Mouse (Mus musculus) ZHBTc4 (cell line): ENCODE measurements around the gene Ift43.
A peak's percentile ranks its signal among the peaks of the same experiment; 100 is the strongest.

Experiments used
- DNase-seq: peaks from one replicate; pipeline ENCODE4 v3.0.0-alpha.2; 2011; ENCODE audit warnings: low read depth, low spot score

Ift43 gene

DNA sequence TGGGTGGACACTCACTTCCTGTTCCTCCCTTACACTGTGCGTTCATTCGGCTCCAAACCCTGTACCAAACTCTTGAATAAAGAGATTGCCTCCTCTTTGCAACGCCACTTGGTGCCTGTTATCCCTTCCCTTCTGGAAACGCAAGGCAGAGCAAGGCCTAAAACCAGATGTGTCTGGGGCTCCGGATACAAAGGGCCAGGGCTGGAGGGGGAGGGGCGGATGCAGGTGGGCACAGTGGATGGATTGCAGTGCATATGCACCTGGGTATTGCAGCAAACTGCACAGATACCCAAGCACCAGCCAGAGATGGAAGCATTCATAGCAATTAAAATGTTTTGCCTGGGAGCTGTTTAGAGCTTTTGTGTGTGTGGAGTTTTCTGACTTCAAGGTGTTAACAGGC is 91.0 kb downstream of the Ift43 start:
- DNase-seq = no peak

DNA sequence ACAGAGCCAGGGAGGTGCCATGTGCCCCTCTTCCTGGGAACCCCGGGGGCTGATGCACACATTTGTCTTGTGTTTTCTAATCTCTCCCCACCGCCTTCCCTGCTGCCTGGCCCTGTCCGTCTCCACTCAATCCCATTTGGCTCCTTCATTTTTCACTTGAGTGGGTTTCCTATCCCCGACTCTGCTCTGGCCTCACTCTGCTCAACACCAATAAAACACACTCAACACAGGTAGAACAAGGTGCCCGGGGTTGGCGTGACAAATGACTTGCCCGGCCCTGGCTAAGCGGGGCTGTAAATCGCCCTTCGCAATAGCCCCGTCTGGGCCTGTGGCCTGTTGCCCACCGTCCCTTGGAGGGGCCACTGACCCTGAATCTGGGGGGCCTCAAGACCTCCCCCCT is 92.0 kb downstream of the Ift43 start:
- DNase-seq = no peak

DNA sequence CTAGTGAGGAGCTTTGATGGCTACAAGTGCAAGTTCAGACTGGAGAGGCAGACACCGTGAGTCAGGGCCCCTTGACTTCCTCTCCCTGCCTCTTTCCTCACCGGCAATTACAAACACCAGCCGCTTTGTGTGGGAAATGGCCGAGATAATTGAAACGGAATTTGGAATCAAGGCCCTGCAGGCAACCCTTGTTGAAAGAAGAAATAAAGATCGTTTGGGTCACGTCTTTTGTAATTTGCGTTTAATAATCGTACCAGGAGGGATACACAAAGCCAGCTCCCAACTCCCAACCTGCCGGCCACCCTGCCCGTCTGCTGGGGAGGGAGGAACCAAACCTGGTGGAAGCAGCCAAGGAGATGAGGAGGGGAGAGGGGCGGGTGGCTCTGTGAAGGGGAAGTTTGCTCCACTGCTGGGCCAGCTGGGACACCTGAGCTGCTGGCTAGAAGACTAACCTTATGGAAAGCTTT is 93.2 kb downstream of the Ift43 start:
- DNase-seq = peak; percentile 52

DNA sequence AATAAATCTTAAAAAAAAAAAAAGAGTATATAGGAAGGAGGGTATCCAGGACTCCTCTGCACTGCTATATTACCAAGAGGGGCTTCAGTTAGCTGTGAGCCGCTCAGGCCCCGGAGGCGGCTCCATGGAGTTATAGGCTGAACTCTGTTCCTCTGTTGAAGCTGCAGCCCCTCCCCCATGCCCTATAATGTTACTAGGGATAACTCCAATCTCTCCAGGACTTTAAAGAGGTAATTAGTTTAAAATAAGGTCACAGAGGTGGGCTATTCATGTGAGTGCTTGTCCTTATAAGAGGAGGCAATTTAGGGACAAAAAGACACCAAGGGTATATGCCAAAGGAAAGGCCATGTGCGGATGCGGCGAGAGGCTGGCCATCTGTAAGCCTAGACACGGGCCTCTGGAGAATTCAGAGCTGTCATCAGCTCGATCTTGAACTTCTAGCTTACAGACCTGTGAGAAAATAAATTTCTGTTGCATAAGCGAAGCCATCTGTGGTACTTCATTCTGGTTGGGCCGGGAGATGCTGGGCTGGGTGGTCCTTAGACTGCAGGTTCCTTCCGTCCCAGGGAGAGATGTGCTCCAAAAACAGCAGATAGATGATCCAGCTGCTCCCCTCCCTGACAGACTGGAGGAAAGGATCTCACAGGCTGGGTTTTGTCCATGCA is 94.5 kb downstream of the Ift43 start:
- DNase-seq = no peak

DNA sequence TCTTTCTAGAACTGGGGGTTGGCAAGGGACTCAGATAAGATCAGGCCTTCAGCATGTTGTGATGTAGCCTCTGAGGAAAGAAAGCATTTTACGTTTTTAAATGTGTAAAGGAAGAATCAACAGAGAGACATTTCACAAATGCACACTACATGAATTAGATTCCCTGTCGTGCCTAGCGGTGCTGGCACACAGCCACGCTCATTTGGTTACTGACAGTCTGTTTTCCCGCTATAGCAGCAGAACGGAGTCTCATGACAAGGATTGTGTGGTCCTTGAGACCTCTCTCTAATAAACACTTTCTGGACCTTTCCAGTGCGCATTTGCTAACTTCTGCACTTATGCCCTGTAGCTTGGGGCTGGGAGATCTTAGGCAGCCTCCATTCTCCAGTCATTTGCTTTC is 96.9 kb downstream of the Ift43 start:
- no peak for DNase-seq

DNA sequence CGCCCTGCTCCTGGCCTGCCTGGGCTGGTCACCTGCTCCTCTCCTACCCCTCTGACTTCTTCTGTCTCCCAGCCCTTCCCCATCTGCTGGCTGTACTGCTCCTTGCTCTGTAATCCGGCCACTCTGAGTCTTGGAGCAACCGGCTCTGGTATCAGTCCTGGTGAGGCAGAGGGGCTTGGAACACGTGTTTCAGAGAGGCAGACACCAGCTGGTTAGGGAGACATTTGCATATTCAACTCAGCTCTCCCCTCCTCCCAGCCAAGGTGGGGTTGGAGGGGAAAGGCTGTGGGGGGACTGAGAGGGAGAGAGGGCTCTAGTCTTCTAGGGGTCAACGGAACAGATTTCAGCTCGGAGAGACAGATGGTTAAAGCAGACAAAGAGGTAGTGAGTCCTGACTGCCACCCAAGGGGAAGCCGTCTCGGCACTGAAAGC is 99.0 kb downstream of the Ift43 start:
- DNase-seq = peak; percentile 51

DNA sequence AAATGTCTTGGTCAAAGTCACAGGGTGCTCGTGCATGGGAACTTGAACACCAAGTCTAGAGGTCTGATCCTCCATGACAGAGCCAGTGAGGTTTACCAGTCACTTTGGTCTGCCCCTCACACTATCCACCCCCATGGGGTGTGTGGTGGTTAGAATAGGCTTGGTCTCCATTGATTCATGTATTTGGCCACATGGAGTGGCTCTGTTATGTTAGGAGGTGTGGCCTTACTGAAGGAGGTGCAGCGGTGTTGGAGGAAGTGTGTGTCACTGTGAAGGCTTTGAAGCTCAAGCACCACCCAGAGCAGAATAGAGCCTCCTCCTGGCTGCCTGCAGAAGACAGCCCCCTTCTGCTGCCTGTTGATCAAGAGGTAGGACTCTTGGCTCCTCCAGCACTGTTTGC is 99.5 kb downstream of the Ift43 start:
- peak; percentile 77 for DNase-seq

DNA sequence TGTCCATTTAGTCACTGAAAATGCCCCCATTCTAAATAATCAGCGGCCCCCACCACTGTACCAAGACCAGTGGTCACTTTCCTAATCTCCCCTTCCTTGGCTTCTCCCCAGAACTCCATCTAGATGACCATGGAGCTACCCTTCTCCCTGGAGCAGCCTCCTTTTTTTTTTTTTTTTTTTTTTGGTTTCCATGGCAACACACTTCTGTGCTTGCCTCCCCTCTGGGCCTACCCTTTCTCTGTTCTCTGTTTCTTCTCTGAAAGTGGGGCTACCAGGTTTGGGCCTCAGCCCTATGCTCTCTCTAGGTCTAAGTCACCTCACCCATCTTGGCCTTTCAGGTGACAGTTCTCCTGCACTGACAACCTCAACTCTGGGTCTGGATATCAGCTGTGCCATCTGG is 100.1 kb downstream of the Ift43 start:
- no peak for DNase-seq

DNA sequence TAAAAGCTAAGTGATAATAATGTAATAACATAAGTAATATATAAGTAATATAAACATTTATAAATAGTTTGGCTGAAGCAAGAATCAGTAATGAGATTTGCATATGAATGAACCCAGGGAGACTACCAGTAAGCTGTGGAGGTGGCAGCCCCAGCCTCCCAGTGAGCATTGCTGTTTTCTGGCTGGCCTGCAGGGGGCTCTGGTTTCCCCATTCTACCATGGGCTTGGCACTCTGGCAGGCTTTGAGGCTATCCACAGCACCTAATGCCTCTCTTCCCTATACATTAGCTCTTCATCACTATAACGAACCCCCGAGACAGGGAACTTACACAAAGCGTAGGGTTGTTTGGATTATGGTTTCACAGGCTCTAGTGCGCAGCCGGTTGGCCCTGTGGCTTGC is 105.8 kb downstream of the Ift43 start:
- DNase-seq = peak; percentile 74

DNA sequence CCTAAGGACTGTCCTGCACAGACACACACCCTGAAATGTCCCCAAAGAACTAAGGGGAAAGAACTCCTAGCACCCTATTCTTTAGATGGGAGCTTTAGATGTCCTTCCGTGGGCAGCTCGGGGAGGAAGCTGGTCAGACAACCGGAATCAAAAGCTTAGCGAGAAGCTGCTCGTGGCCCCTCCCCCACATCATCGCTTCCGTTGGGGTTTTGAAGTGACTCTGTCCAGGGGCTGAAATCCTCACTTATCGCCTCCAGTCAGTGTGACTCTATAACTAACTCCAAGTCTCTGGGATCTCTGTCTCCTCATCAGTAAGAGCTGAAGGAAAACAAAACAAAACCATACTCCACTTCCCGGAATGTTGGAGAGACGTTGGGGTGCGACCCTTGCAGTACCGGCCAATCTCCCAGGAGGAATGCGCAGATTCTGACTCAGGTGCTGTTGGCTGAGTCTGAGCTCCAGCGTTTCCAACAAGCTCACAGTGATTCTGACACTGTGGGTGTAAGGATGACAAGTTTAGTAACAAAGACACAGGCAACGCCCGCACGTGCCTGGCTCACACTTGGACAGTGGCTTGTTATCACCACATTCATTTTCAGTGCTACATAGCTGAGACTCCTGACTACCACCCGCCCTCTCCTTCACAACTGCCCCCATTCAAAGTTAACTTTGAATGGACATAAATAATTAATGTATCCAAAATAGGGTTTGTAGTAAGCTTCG is 107.4 kb downstream of the Ift43 start:
- peak; percentile 61 for DNase-seq

DNA sequence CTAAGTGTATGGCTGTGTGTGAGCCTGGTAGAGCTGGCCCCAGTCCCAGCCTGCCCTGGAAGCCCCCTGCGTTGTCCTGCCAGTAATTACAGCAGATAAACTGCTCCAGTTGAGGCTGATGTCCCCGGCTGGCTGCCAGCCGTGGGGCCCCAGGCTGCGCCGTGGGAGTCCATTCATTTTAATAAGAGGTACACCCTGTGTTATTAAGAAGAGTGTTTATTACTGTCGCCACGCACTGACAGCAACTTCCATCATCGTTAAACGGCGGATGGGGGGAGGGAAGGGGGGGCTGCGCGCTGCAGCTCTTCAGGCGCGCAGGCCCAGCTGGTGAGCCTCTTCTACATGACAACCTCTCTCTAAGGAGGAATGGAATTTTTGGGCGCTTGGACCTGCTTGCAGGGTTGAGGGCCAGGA is 109.7 kb downstream of the Ift43 start:
- DNase-seq = no peak

DNA sequence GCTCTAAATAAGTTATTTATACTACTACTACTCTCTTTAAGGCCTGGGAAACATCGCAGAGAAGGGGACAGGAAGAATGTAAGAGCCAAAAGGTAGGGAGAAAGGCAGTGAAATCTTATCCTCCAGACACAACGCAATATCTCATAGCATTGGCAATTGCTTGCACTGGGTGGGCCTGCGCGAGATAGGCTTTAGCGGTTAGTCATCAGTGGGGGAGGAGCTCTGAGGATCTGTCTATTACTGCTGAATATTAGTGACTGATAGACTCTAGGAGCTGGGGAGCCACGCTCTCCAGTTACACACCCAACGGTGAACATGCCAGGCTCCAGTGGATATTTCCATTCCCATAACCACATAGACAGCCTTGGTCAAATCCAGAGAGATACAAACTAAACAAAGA is 114.6 kb downstream of the Ift43 start:
- DNase-seq = no peak

DNA sequence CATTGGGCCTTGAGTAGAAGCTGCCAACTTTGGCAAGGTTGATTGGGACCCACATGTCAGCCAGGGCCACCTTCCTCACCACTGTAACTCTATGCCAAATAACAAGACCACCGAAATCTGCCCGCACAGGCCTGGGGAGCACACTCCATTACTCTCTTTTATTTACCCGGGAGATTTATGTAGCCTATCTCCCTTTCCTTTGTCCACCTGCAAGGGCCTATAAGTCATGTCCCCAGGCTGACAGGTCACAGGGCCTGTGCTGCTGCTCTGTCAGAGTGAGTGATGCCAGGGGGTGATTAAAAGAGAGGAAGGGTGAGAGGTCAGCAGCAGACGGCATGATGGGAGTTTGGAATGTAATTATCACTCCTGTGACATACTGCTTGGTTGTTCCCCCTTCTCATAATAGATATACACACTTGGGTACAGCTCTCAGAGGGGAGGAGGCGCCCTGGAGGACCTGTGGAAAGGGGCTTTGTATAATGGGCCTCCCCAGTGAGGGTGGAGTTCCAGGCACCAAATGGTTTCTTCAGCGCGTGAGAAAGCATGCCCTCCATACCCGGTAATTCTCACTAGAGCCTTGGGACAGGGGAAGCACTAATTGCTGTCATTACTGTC is 121.2 kb downstream of the Ift43 start:
- no peak for DNase-seq

DNA sequence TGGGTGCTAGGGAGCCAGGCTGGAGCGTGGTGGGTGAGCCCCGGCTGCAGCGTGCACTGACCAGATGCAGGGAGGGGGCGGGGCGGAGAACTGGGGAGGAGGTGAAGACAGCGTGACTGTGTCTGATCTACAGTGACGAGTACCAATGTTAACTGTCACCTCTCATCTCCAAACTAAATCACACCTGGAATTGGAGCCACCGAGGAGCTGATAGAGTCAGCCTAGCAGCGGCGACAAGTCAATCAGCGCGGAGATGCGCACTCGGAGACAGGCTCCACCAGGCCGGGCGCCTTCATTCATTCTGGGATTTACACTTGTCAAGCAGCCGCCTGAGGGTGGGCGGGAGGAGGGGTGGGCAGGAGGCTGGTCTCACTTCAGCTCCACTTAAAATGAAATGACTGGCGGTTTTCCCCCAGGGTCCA is 128.8 kb downstream of the Ift43 start:
- peak; percentile 15 for DNase-seq
